ENCODE assay signal across 9 mouse cellular contexts in genomic region chr16:91767165-91767701, GRCm38 (mm10). TPM values are rescaled to one million over a fixed set of nuclear protein-coding genes. Genes with fewer than 3 reads are reported as not detected.
DNase-seq lines count a peak whose midpoint lies in the region; ATAC-seq lines count a peak whose summit lies in the region.
"Had no signal": no experiment of that assay in that cellular context is flagged by ENCODE, and none has a peak within 500 bp of the region (broad histone marks: within the 10 kb centered on the region; RNA-seq: fewer than 3 reads in every experiment).

No protein-coding gene starts in this region.

- 84% methylated on average over 11 of the region's 11 CpGs for WGBS in hindbrain, embryonic 11.5 days

- H3K36me3 ChIP-seq in hindbrain, embryonic 11.5 days (ENCODE audit: control insufficient read depth, insufficient read depth, low read length), result no peaks in the 10 kb centered on the region

- H3K27ac ChIP-seq in hindbrain, embryonic 11.5 days (ENCODE audit: low read depth, low read length), result no peak overlapping the region
- H3K27ac ChIP-seq: kidney, postnatal 0 days had no signal

- H3K9ac ChIP-seq in hindbrain, embryonic 11.5 days (ENCODE audit: low read depth, low read length), result no peak overlapping the region
- H3K9ac ChIP-seq: lung, embryonic 14.5 days had no signal

- no peaks in the 10 kb centered on the region for H3K9me3 ChIP-seq in hindbrain, embryonic 11.5 days (ENCODE audit: control insufficient read depth, low read length)

- H3K4me1 ChIP-seq in hindbrain, embryonic 11.5 days (replicated peaks; ENCODE audit: control insufficient read depth, insufficient read depth, low read length), result peaks cover 16% of the 10 kb centered on the region

- H3K4me3 ChIP-seq in hindbrain, embryonic 11.5 days (ENCODE audit: low read depth, low read length), result no peak overlapping the region

- H3K4me2 ChIP-seq in hindbrain, embryonic 11.5 days (replicated peaks; ENCODE audit: low read depth, low read length), result no peak overlapping the region
- H3K4me2 ChIP-seq: lung, embryonic 14.5 days had no signal

- peak; percentile 46 for ATAC-seq in megakaryocyte progenitor cell, adult 5-6 weeks (replicated peaks; ENCODE audit: poor library complexity)
- no peak for ATAC-seq in hindbrain, embryonic 11.5 days (ENCODE audit: low FRiP score)

- H3K27me3 ChIP-seq in hindbrain, embryonic 11.5 days (ENCODE audit: control insufficient read depth, insufficient read depth, low read length), result no peaks in the 10 kb centered on the region

- peak; percentile 38 for DNase-seq in lung, postnatal 25 days (ENCODE audit: low spot score)
- no peak for DNase-seq in lung, postnatal 4 days
- DNase-seq in adrenal gland, postnatal 14 days, result peak; percentile 68
- DNase-seq in cerebellum, postnatal 36 days, result peak; percentile 77 to 79
- DNase-seq in testis, postnatal 10 days (ENCODE audit: low spot score), result no peak
- DNase-seq in hindbrain, embryonic 11.5 days (ENCODE audit: low spot score), result no peak
- DNase-seq: lung, embryonic 14.5 days had no signal

RNA-seq across cellular contexts. Expression of gene Itsn1, which starts 38.2 kb away (rescaled TPM):
- total RNA-seq in adrenal gland, postnatal 14 days (2021), result 43.1 and 48.7 TPM in 2 replicates
- total RNA-seq in megakaryocyte progenitor cell, adult 5-6 weeks (2015), result 4.1 TPM in 2 replicates
- 6.0 and 7.9 TPM in 2 replicates for total RNA-seq in megakaryocyte progenitor cell, adult 5-6 weeks (2017)
- 61.1 and 61.7 TPM in 2 replicates for polyA plus RNA-seq in hindbrain, embryonic 11.5 days (2014; fragmentation: Nextera tagmentation; extraction: Ambion mirVana)

RNA-seq across cellular contexts. Expression of gene Cryzl1, which starts 38.5 kb away (rescaled TPM):
- 43.4 and 45.5 TPM in 2 replicates for total RNA-seq in adrenal gland, postnatal 14 days (2021)
- 55.2 and 63.8 TPM in 2 replicates for total RNA-seq in megakaryocyte progenitor cell, adult 5-6 weeks (2015)
- 57.2 and 79.0 TPM in 2 replicates for total RNA-seq in megakaryocyte progenitor cell, adult 5-6 weeks (2017)
- 75.6 and 93.4 TPM in 2 replicates for polyA plus RNA-seq in hindbrain, embryonic 11.5 days (2014; fragmentation: Nextera tagmentation; extraction: Ambion mirVana)

Comparison
In these comparisons a context has a peak if more than half of its experiments do, and no peak if none do; other contexts are left out.
1. DNase-seq: peak in lung, postnatal 25 days (single experiment), adrenal gland, postnatal 14 days (single experiment) and cerebellum, postnatal 36 days (2 of 2); none in lung, postnatal 4 days (0 of 2), testis, postnatal 10 days (single experiment) and hindbrain, embryonic 11.5 days (single experiment).